Mouse (Mus musculus) c-Kit-positive CD71-positive TER-119-negative erythroid progenitor cells, embryonic 14.5 days (primary cell): ENCODE results near the gene Odr4.

ENCODE experiments used
- DNase-seq: peaks from one replicate; pipeline ENCODE4 v3.0.0-alpha.2; 2013; ENCODE audit warnings: low read depth

Odr4 gene

GRCm38 (mm10) chr1:150392638-150393487 is at the start of gene Odr4, which contains the start of gene Tpr:
Gene Odr4 (minus strand): TSS chr1:150393080.
Gene Tpr (plus strand): TSS chr1:150392838.
- peak; percentile 96 for DNase-seq

- DNase-seq = no peak
Measured at GRCm38 (mm10) chr1:150441731-150442130, 48.9 kb upstream of the Odr4 start.

- DNase-seq = no peak
Measured at GRCm38 (mm10) chr1:150438641-150439040, 45.8 kb upstream of the Odr4 start.

GRCm38 (mm10) chr1:150426216-150426615 is 33.3 kb upstream of the Odr4 start:
- DNase-seq = no peak

GRCm38 (mm10) chr1:150425665-150426064 is 32.8 kb upstream of the Odr4 start:
- no peak for DNase-seq

- DNase-seq = no peak
Measured at GRCm38 (mm10) chr1:150418426-150418825, 25.5 kb upstream of the Odr4 start.

GRCm38 (mm10) chr1:150416006-150416405 is 23.1 kb upstream of the Odr4 start:
- no peak for DNase-seq

- DNase-seq = no peak
Measured at GRCm38 (mm10) chr1:150409996-150410395, 17.1 kb upstream of the Odr4 start.

GRCm38 (mm10) chr1:150407285-150407684 is 14.4 kb upstream of the Odr4 start:
- no peak for DNase-seq

GRCm38 (mm10) chr1:150404555-150404954 is 11.7 kb upstream of the Odr4 start:
- DNase-seq = no peak

GRCm38 (mm10) chr1:150403914-150404313 is 11.0 kb upstream of the Odr4 start:
- no peak for DNase-seq

- no peak for DNase-seq
Measured at GRCm38 (mm10) chr1:150396001-150396400, 3.1 kb upstream of the Odr4 start.

- DNase-seq = no peak
Measured at GRCm38 (mm10) chr1:150393488-150393852, 590 bp upstream of the Odr4 start.

- DNase-seq = no peak
Measured at GRCm38 (mm10) chr1:150391931-150392637, 796 bp downstream of the Odr4 start.

- no peak for DNase-seq
Measured at GRCm38 (mm10) chr1:150389390-150390129, 3.3 kb downstream of the Odr4 start.

GRCm38 (mm10) chr1:150387572-150387971 is 5.3 kb downstream of the Odr4 start:
- DNase-seq = no peak

GRCm38 (mm10) chr1:150384138-150384537 is 8.7 kb downstream of the Odr4 start:
- DNase-seq = no peak

- no peak for DNase-seq
Measured at GRCm38 (mm10) chr1:150374247-150374646, 18.6 kb downstream of the Odr4 start.

- DNase-seq = no peak
Measured at GRCm38 (mm10) chr1:150372895-150373294, 20.0 kb downstream of the Odr4 start.

GRCm38 (mm10) chr1:150360864-150361263 is 32.0 kb downstream of the Odr4 start:
- DNase-seq = no peak

GRCm38 (mm10) chr1:150335111-150335510 is 57.8 kb downstream of the Odr4 start:
- DNase-seq = no peak

- no peak for DNase-seq
Measured at GRCm38 (mm10) chr1:150319205-150319604, 73.7 kb downstream of the Odr4 start, which contains the start of gene Pdc. Gene Pdc (plus strand): TSS chr1:150319417.
